Mouse (Mus musculus) E14TG2a.4 (cell line): ENCODE results near the gene Ccar1.

ENCODE experiments used
- CTCF ChIP-seq: conservative IDR thresholded peaks from 2 replicates; pipeline ENCODE4 v1.5.1; 2014; ENCODE audit warnings: low read length
- POU5F1 ChIP-seq: IDR thresholded peaks from 2 replicates; pipeline ENCODE4 v1.6.1; 2014; ENCODE audit warnings: low read length, borderline replicate concordance

DNA sequence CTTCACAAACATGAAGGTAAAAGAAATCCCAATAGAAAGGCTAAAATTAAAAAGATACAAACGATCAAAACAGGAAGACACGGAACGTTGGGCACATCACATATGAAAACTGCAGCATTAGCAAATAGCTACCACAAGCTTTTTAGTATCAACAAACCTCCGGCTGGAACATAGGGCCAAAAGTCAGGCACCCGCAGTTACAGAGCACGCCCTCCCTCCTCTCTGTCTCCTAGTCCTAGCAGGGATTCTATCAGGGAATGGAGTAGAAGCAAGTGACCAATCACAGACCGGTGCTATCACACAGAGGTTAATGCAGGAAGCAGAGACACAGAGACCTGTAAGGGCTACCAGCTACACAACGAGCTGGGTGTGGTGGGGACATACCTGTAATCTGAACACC lies 32.4 kb upstream of the Ccar1 start:
- no peak for TF ChIP-seq CTCF
- TF ChIP-seq POU5F1, result no peak
